Mouse (Mus musculus) G1E (cell line): ENCODE results near the gene Mknk2.

Experiments used
- CTCF ChIP-seq: IDR thresholded peaks from 2 replicates; pipeline ENCODE4 v1.5.1; 2012; ENCODE audit warnings: low read depth, low read length, inconsistent platforms, mixed read lengths
- GATA1 ChIP-seq: IDR thresholded peaks from 2 replicates; pipeline ENCODE4 v1.6.1; 2012; ENCODE audit warnings: borderline replicate concordance, low read length, inconsistent platforms, mixed read lengths
- POLR2AphosphoS5 ChIP-seq: IDR thresholded peaks from 2 replicates; pipeline ENCODE4 v1.6.1; 2012; ENCODE audit warnings: low read depth, low read length, inconsistent platforms; ENCODE audit not compliant: insufficient replicate concordance
- TAL1 ChIP-seq: conservative IDR thresholded peaks from 2 replicates; pipeline ENCODE4 v1.6.1; 2012; ENCODE audit warnings: low read depth, low read length, inconsistent platforms, mixed read lengths

DNA sequence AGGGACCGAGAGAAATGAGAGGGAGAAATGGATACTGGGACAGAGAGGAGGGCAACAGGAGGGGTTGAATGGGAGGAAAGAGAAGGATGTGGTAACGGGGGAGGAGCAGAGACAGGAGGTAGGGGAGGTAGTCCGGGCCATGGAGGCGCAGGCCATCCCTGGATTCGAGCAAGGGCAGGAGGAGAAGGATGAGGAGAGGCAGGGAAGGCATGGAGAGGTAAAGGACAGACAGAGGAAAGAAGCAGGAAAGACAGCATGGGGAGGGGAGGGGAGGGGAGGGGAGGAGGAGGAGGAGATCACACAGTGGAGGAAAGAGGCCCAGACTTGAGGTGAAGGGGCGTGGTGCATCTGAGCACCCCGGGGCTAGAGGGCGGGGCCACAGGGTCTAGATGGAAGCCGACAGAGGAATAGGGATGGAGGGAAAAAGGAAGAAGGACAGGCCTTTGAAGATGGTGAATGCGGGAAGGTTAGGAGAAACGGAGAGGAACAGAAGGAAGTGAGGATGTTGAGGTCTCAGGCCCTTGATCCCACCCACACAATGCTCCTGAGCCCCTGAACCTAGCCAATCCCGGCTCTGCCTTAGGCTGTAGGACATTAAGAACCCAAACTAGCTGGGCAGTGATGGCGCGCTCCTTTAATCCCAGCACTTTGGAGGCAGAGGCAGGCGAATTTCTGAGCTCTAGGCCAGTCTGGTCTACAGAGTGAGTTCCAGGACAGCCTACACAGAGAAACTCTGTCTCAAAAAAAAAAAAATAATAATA lies 20.9 kb downstream of the Mknk2 start, which contains the start of gene Btbd2:
- TF ChIP-seq GATA1 (no peak), POLR2AphosphoS5 (no peak), CTCF (no peak), TAL1 (no peak)
